ENCODE assay signal across 7 mouse cellular contexts in genomic region chr8:110718969-110719670, GRCm38 (mm10). TPM values are rescaled to one million over a fixed set of nuclear protein-coding genes. Genes with fewer than 3 reads are reported as not detected.
DNase-seq lines count a peak whose midpoint lies in the region; ATAC-seq lines count a peak whose summit lies in the region.

No protein-coding gene starts in this region.

- H3K4me1 ChIP-seq in heart, embryonic 11.5 days (ENCODE audit: control insufficient read depth, insufficient read depth, low read length): peaks cover 69% of the 10 kb centered on the region

- no peak overlapping the region for H3K4me3 ChIP-seq in heart, embryonic 11.5 days (ENCODE audit: low read depth, low read length)

- DNase-seq in right cerebral cortex, postnatal 10 days (ENCODE audit: low spot score in 2 of 2): peak; percentile 84
- no peak for DNase-seq in right cerebral cortex, adult 2 months (ENCODE audit: low spot score in 2 of 2)
- peak; percentile 66 for DNase-seq in fibroblast of lung, adult 2 months (ENCODE audit: low read depth)
- peak; percentile 58 for DNase-seq in kidney, adult 9 months
- peak; percentile 75 for DNase-seq in lung, postnatal 36 days

- no peak for ATAC-seq in heart, embryonic 11.5 days (replicated peaks; ENCODE audit: insufficient number of reproducible peaks, low FRiP score, low TSS enrichment)
- ATAC-seq in monocyte, adult 5-6 weeks (replicated peaks; ENCODE audit: insufficient number of reproducible peaks, low FRiP score, low TSS enrichment, poor library complexity, severe bottlenecking): no peak

- 41% methylated on average over 12 of the region's 12 CpGs for WGBS in heart, embryonic 11.5 days (ENCODE audit: insufficient replicate concordance)

- H3K9ac ChIP-seq in heart, embryonic 11.5 days (ENCODE audit: low read depth, low read length): 0 out of 2 replicates have a peak overlapping the region, but pooled peaks have one; percentile 36

- H3K27me3 ChIP-seq in heart, embryonic 11.5 days (ENCODE audit: control insufficient read depth, insufficient read depth, low read length): no peaks in the 10 kb centered on the region; the same call in 1 of the 2 replicates

- no peaks in the 10 kb centered on the region for H3K36me3 ChIP-seq in heart, embryonic 11.5 days (ENCODE audit: control insufficient read depth, insufficient read depth, low read length)

- H3K27ac ChIP-seq in heart, embryonic 11.5 days (ENCODE audit: low read depth, low read length): no peak overlapping the region

- peak overlapping the region; percentile 7; the same call in 1 of the 2 replicates for H3K4me2 ChIP-seq in heart, embryonic 11.5 days

- H3K9me3 ChIP-seq in heart, embryonic 11.5 days (replicated peaks; ENCODE audit: control insufficient read depth, low read length): no peaks in the 10 kb centered on the region

RNA-seq across cellular contexts. Expression of gene Mtss1l, which starts 2.2 kb away (rescaled TPM):
- 9.2 and 9.5 TPM in 2 replicates for polyA plus RNA-seq in heart, embryonic 11.5 days (2014; fragmentation: Nextera tagmentation; extraction: Ambion mirVana)
- total RNA-seq in monocyte, adult 5-6 weeks (2017): 0.32 to 1.2 TPM (median 1.1 TPM) in 3 replicates

Comparison
In these comparisons a context has a peak if more than half of its experiments do, and no peak if none do; other contexts are left out.
1. DNase-seq: peak in right cerebral cortex, postnatal 10 days (2 of 2), fibroblast of lung, adult 2 months (single experiment), kidney, adult 9 months (single experiment) and lung, postnatal 36 days (single experiment); none in right cerebral cortex, adult 2 months (0 of 2).